Mouse (Mus musculus): ENCODE measurements around the gene Rfc5. TPM values are rescaled to one million over a fixed set of nuclear protein-coding genes. Genes with fewer than 3 reads are reported as not detected.
A peak's percentile ranks its signal among the peaks of the same experiment; 100 is the strongest.

Rfc5 gene
- polyA plus RNA-seq, 1 experiment = 13.6 TPM

GRCm38 (mm10) chr5:117358248-117358630 is 30.6 kb downstream of the Rfc5 start:
- no peak for TF ChIP-seq MYOG (IDR thresholded peaks at IDR 0.05; ENCODE audit: control insufficient read depth in 1 of 3, insufficient read depth in 1 of 3, insufficient read length in 2 of 3, low read depth in 2 of 3)
- TF ChIP-seq MYOD1 (IDR thresholded peaks at IDR 0.05; ENCODE audit: control insufficient read depth in 1 of 3, insufficient read length in 2 of 3, low read depth in 2 of 3) = no peak
- no peak for TF ChIP-seq E2F4 (IDR thresholded peaks at IDR 0.05; ENCODE audit: insufficient read depth)
- no peak for TF ChIP-seq USF1 (IDR thresholded peaks at IDR 0.05; ENCODE audit: low read depth)
- TF ChIP-seq MAX (IDR thresholded peaks at IDR 0.05; ENCODE audit: low read depth) = no peak
- no peak for TF ChIP-seq TCF12 (IDR thresholded peaks at IDR 0.05; ENCODE audit: insufficient read depth, poor library complexity, severe bottlenecking)
- no peak for TF ChIP-seq REST (IDR thresholded peaks at IDR 0.05; ENCODE audit: insufficient read depth, insufficient read length)
- no peak for TF ChIP-seq CEBPB (IDR thresholded peaks at IDR 0.05; ENCODE audit: insufficient read depth, poor library complexity, severe bottlenecking)
- no peak for TF ChIP-seq TCF3 (IDR thresholded peaks at IDR 0.05; ENCODE audit: insufficient read length, low read depth)
- Histone ChIP-seq H3K79me2 (ENCODE audit: control insufficient read depth, insufficient read depth) (peaks cover 50% of the 10 kb centered on the region), H3K36me3 (ENCODE audit: control insufficient read depth, insufficient read depth) (no peaks in the 10 kb centered on the region), H3K4me3 (peak overlapping the region; percentile 82), H3K4me2 (ENCODE audit: low read depth) (peak overlapping the region; percentile 81), H3ac (ENCODE audit: control insufficient read depth, insufficient read length) (peak overlapping the region; percentile 81), H3K27me3 (ENCODE audit: control insufficient read depth, insufficient read depth, insufficient read length) (no peaks in the 10 kb centered on the region)

GRCm38 (mm10) chr5:117357478-117358247 is 31.2 kb downstream of the Rfc5 start:
- Histone ChIP-seq H3K36me3 (ENCODE audit: control insufficient read depth, insufficient read depth) (no peaks in the 10 kb centered on the region), H3ac (ENCODE audit: control insufficient read depth, insufficient read length) (peak overlapping the region; percentile 81), H3K4me2 (ENCODE audit: low read depth) (peak overlapping the region; percentile 81), H3K79me2 (ENCODE audit: control insufficient read depth, insufficient read depth) (peaks cover 46% of the 10 kb centered on the region), H3K4me3 (peak overlapping the region; percentile 82), H3K27me3 (ENCODE audit: control insufficient read depth, insufficient read depth, insufficient read length) (no peaks in the 10 kb centered on the region)
- TF ChIP-seq TCF12 (IDR thresholded peaks at IDR 0.05; ENCODE audit: insufficient read depth, poor library complexity, severe bottlenecking) = no peak
- peak in 1 of 3 experiments; percentile 72 for TF ChIP-seq MYOD1 (IDR thresholded peaks at IDR 0.05; ENCODE audit: control insufficient read depth in 1 of 3, insufficient read length in 2 of 3, low read depth in 2 of 3)
- no peak for TF ChIP-seq SRF (IDR thresholded peaks at IDR 0.05; ENCODE audit: control insufficient read depth, insufficient read length, low read depth)
- peak; percentile 31 to 80 (median 56) for TF ChIP-seq MYOG (IDR thresholded peaks at IDR 0.05; ENCODE audit: control insufficient read depth in 1 of 3, insufficient read depth in 1 of 3, insufficient read length in 2 of 3, low read depth in 2 of 3)

- no peaks in the 10 kb centered on the region for H3K27me3 ChIP-seq (ENCODE audit: control insufficient read depth, insufficient read depth, insufficient read length)
- H3ac ChIP-seq (ENCODE audit: control insufficient read depth, insufficient read length) = peak within 1 kb of the TSS; percentile 81
- TF ChIP-seq TCF12 (IDR thresholded peaks at IDR 0.05; ENCODE audit: insufficient read depth, poor library complexity, severe bottlenecking) = no peak
- TF ChIP-seq POLR2A (IDR thresholded peaks at IDR 0.05; ENCODE audit: insufficient read length, low read depth) = peak; percentile 55
- TF ChIP-seq SRF (IDR thresholded peaks at IDR 0.05; ENCODE audit: control insufficient read depth, insufficient read length, low read depth) = no peak
- TF ChIP-seq MAX (IDR thresholded peaks at IDR 0.05; ENCODE audit: low read depth) = no peak
- no peak for TF ChIP-seq POLR2AphosphoS2 (IDR thresholded peaks at IDR 0.05; ENCODE audit: insufficient read length, low read depth)
- TF ChIP-seq MYOG (IDR thresholded peaks at IDR 0.05; ENCODE audit: control insufficient read depth in 1 of 3, insufficient read depth in 1 of 3, insufficient read length in 2 of 3, low read depth in 2 of 3) = peak in 1 of 3 experiments; percentile 39
- TF ChIP-seq MYOD1 (IDR thresholded peaks at IDR 0.05; ENCODE audit: control insufficient read depth in 1 of 3, insufficient read length in 2 of 3, low read depth in 2 of 3) = peak in 1 of 3 experiments; percentile 28
- no peak for TF ChIP-seq USF1 (IDR thresholded peaks at IDR 0.05; ENCODE audit: low read depth)
- no peak for TF ChIP-seq REST (IDR thresholded peaks at IDR 0.05; ENCODE audit: insufficient read depth, insufficient read length)
- no peak for TF ChIP-seq CEBPB (IDR thresholded peaks at IDR 0.05; ENCODE audit: insufficient read depth, poor library complexity, severe bottlenecking)
- no peak for TF ChIP-seq E2F4 (IDR thresholded peaks at IDR 0.05; ENCODE audit: insufficient read depth)
- no peak for TF ChIP-seq TCF3 (IDR thresholded peaks at IDR 0.05; ENCODE audit: insufficient read length, low read depth)
- H3K36me3 ChIP-seq (ENCODE audit: control insufficient read depth, insufficient read depth) = no peaks in the 10 kb centered on the region
- peak within 1 kb of the TSS; percentile 85 for H3K4me2 ChIP-seq (ENCODE audit: low read depth)
- peaks cover 40% of the 10 kb centered on the region for H3K79me2 ChIP-seq (ENCODE audit: control insufficient read depth, insufficient read depth)
- H3K4me3 ChIP-seq = peak within 1 kb of the TSS; percentile 82
Observed at GRCm38 (mm10) chr5:117357129-117357477, 31.7 kb downstream of the Rfc5 start, which contains the start of gene Wsb2. Gene Wsb2, plus strand, starts transcription at chr5:117357304.

GRCm38 (mm10) chr5:117356365-117357128 is 32.3 kb downstream of the Rfc5 start:
- no peak for TF ChIP-seq MYOD1 (IDR thresholded peaks at IDR 0.05; ENCODE audit: control insufficient read depth in 1 of 3, insufficient read length in 2 of 3, low read depth in 2 of 3)
- TF ChIP-seq REST (IDR thresholded peaks at IDR 0.05; ENCODE audit: insufficient read depth, insufficient read length) = no peak
- TF ChIP-seq TCF3 (IDR thresholded peaks at IDR 0.05; ENCODE audit: insufficient read length, low read depth) = no peak
- Histone ChIP-seq H3K36me3 (ENCODE audit: control insufficient read depth, insufficient read depth) (no peaks in the 10 kb centered on the region), H3K27me3 (ENCODE audit: control insufficient read depth, insufficient read depth, insufficient read length) (no peaks in the 10 kb centered on the region), H3K4me2 (ENCODE audit: low read depth) (peak overlapping the region; percentile 85), H3ac (ENCODE audit: control insufficient read depth, insufficient read length) (peak overlapping the region; percentile 81), H3K79me2 (ENCODE audit: control insufficient read depth, insufficient read depth) (peaks cover 35% of the 10 kb centered on the region), H3K4me3 (peak overlapping the region; percentile 82)
